Mouse (Mus musculus) MN1 (cell line): ENCODE data around the gene Olfr164.

Experiments
- DNase-seq: peaks from one replicate; pipeline ENCODE4 v3.0.0-alpha.2; 2016; ENCODE audit warnings: low spot score

Olfr164 gene

GRCm38 (mm10) chr16:19313964-19314363 is at the start of gene Olfr164:
Olfr164 (minus strand) TSS chr16:19314064.
- no peak for DNase-seq

- DNase-seq = no peak
Measured at GRCm38 (mm10) chr16:19349111-19349510, 35.2 kb upstream of the Olfr164 start.

DNA sequence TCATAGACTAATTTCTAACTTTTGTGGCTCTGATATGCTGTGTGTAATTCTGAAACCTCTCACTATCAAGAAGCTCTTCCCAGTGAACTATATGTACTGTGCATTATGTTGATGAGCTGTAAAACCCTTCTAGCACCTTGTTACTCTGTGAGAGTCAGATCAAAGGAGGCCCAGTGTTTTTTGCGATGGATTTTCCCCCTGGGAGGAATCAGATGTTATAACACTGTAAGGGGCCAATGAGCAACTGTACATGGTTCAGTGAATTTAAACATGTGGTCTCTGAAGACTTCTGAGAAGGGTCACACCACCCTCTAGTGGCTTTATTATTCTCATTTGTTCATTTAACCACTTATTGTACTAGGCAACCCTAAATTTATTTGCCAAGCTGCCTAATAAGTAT is 50.6 kb downstream of the Olfr164 start:
- no peak for DNase-seq

DNA sequence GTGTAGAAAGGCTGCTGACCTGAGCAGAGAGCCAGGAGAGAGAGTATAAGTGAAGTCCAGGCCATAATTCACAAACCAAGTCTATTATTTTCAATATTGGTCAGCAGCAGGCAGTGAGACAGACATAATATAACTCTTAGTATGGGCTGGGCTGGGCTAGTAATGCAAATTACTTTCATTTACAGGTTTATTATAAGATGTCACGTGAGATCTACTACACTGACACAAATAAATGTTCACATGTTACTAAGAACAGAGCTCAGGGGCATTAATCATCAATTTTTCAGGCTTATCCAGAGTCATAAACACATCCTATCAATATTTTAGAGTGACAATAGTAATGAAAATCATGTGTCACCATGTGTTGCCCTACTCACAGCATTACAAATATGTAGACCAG is 53.1 kb downstream of the Olfr164 start:
- no peak for DNase-seq

GRCm38 (mm10) chr16:19245835-19246234 is 68.0 kb downstream of the Olfr164 start:
- DNase-seq = no peak

DNA sequence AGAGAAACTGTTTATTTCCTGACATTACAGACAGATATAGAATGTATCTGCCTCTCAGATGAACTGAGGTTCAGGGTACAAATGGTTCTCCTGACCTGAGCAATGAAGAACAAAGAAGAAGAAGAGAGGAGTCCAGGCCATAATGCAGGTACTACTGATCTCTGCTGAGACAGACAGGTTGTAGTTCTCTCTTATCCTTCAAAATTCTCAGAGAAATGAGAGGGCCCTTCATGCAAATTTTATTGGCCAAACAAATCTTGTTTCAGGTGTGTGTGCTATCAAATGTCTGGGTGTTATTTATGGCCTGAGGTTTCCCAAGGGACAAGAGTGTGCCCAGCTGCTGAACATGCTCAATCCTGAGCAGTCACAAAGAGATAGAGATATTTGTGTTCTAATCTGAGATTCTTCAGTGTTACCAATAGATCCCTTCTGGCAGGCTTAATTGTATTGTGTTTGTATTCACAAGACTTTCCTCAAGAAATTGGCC is 72.3 kb downstream of the Olfr164 start:
- DNase-seq = no peak

DNA sequence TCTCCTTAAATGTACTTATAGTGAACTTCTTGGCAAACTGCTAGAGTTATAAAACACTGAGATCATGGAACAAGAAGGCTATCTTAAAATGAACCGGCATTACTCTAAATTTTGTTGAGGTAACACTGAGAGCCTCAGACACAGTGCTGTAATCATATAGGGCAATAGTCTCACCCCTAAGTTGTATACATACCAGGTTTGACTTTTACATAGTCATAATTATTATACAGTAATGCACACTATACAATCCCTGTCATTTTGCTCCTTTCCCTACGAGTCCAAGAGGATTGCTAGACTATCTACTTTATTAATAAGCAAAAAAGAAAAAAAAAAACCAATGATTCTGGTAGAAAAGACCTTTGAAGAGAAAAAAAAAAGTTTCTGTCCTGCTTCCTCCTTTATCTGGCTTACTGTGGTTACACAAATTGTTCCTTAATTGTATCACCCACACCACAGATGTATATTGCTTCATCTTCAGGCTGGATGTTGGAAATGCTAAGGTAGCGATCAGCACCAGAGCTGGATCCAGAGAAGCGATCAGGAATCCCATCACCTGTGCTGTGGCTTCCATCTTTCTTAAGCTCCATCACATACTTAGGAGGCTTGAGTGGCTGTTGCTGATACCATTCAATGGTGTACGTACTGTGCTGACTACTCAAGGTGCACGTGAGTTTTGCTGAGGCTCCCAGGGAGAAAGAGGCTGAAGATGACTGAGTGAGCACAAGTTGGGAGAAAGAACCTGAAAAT is 72.9 kb downstream of the Olfr164 start:
- no peak for DNase-seq

- no peak for DNase-seq
Measured at GRCm38 (mm10) chr16:19236719-19237118, 77.1 kb downstream of the Olfr164 start.
